Mouse (Mus musculus) embryonic facial prominence, embryonic 14.5 days (tissue): ENCODE results near the gene Adcy4. TPM values are rescaled to one million over a fixed set of nuclear protein-coding genes. Genes with fewer than 3 reads are reported as not detected.

Source experiments
- ATAC-seq: fragments of 200-750 bp; cut with Nextera tagmentation; 2 replicates; pipeline ENCODE4 v1.8.0; 2017; ENCODE audit warnings: low read depth, moderate number of reproducible peaks, moderate TSS enrichment
- DNase-seq: peaks from one replicate; pipeline ENCODE4 v3.0.0-alpha.2; 2015; ENCODE audit warnings: low spot score
- H3K27ac ChIP-seq: fragments of 300-500 bp; sonication (generic); replicated peaks from 2 replicates; pipeline ENCODE4 v1.5.1; 2014; ENCODE audit warnings: low read depth, mild to moderate bottlenecking, low read length, moderate library complexity
- H3K27me3 ChIP-seq: fragments of 300-500 bp; sonication (generic); replicated peaks from 2 replicates; pipeline ENCODE4 v1.6.1; 2014; ENCODE audit warnings: low read length; ENCODE audit not compliant: control insufficient read depth, insufficient read depth
- H3K36me3 ChIP-seq: fragments of 300-500 bp; sonication (generic); 2 replicates; pipeline ENCODE4 v1.6.1; 2014; ENCODE audit warnings: low read length, mixed read lengths; ENCODE audit not compliant: control insufficient read depth, insufficient read depth
- H3K4me1 ChIP-seq: fragments of 300-500 bp; sonication (generic); 2 replicates; pipeline ENCODE4 v1.6.1; 2014; ENCODE audit warnings: antibody characterized with exemption, low read length; ENCODE audit not compliant: control insufficient read depth, insufficient read depth
- H3K4me2 ChIP-seq: fragments of 300-500 bp; sonication (generic); 2 replicates; pipeline ENCODE4 v1.6.1; 2014; ENCODE audit warnings: low read depth, mild to moderate bottlenecking, low read length, moderate library complexity, mixed read lengths
- H3K4me3 ChIP-seq: fragments of 300-500 bp; sonication (generic); 2 replicates; pipeline ENCODE4 v1.5.1; 2014; ENCODE audit warnings: low read depth, mild to moderate bottlenecking, low read length
- H3K9ac ChIP-seq: fragments of 300-500 bp; sonication (generic); 2 replicates; pipeline ENCODE4 v1.6.1; 2014; ENCODE audit warnings: low read depth, mild to moderate bottlenecking, low read length, moderate library complexity, mixed read lengths
- H3K9me3 ChIP-seq: fragments of 300-500 bp; sonication (generic); 2 replicates; pipeline ENCODE4 v1.6.1; 2016; ENCODE audit warnings: low read length; ENCODE audit not compliant: control insufficient read depth
- WGBS: fragments of 180-500 bp; shearing (Covaris S2); extraction: QIAGEN DNeasy Blood & Tissue Kit; methylation state at CpG from one replicate; pipeline ENCODE4 v1.1.7; 2014; 5-methylcytosine and 5-hydroxymethylcytosine counted together
- polyA plus RNA-seq: library from polyadenylated mRNA; unstranded; fragments of >200 nt; fragmentation: Nextera tagmentation; extraction: Ambion mirVana; gene quantifications from 2 replicates; pipeline ENCODE4 v1.2.1, GENCODE M21; 2014

Adcy4 gene
- polyA plus RNA-seq, 1 experiment from 2014 or later: 13.4 TPM

DNA sequence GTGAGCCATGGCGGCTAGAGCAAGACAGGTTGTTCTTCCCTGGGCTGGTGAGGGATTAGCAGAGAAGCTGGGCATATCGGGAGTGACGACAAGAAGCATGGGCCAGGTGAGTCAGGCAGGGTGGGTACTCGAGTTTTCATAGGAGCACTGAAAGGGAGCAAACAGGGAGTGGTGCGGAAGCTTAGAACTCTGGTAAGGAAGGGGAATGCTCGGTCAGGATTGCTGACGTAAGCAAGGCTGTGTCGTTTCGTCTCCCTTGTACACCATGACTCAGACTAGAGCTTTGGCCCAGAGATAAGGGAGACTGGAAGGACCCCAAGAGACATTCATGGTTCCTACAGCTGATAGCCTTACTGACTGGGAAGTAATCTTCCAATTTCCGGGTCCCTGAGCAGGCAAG is 50.0 kb downstream of the Adcy4 start:
- no peak overlapping the region for H3K9ac ChIP-seq
- DNase-seq: no peak
- no peak for ATAC-seq
- H3K27me3 ChIP-seq: no peaks in the 10 kb centered on the region
- no peaks in the 10 kb centered on the region for H3K4me1 ChIP-seq
- H3K36me3 ChIP-seq: peaks cover 6% of the 10 kb centered on the region; the same call in 1 of the 2 replicates
- 78% methylated on average over 10 of the region's 10 CpGs for WGBS
- no peaks in the 10 kb centered on the region for H3K9me3 ChIP-seq
- H3K4me3 ChIP-seq: no peak overlapping the region
- H3K4me2 ChIP-seq: no peak overlapping the region
- H3K27ac ChIP-seq: no peak overlapping the region

DNA sequence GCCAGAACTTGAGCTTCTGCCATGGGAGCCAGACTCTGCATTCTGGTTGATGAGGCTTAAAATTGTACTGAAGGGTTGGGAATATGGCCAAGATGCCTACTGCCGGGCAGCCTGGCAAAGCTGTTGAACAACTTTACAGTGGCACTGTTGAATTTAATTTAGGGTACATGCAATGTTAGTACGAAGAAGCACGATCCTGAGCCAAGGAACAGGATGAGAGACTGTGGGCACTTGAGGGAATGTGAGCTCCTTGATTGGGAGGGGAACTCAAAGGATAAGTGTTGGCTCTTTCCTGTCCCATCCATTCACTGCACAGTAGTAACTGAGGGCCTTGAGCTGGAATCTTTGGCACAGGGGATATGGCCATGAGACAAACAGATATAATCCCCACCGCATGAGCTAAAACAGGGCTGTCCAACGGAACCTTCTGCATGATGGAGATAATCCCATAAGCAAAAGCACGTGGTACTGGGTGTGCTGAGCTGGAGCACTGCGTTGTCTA is 53.3 kb downstream of the Adcy4 start:
- Histone ChIP-seq H3K9ac (no peak overlapping the region), H3K27ac (no peak overlapping the region), H3K4me1 (no peaks in the 10 kb centered on the region), H3K4me2 (no peak overlapping the region), H3K27me3 (no peaks in the 10 kb centered on the region), H3K9me3 (no peaks in the 10 kb centered on the region), H3K4me3 (no peak overlapping the region), H3K36me3 (no peaks in the 10 kb centered on the region)
- ATAC-seq (no peak), DNase-seq (no peak)
- 83% methylated on average over 7 of the region's 7 CpGs for whole genome bisulfite sequencing

DNA sequence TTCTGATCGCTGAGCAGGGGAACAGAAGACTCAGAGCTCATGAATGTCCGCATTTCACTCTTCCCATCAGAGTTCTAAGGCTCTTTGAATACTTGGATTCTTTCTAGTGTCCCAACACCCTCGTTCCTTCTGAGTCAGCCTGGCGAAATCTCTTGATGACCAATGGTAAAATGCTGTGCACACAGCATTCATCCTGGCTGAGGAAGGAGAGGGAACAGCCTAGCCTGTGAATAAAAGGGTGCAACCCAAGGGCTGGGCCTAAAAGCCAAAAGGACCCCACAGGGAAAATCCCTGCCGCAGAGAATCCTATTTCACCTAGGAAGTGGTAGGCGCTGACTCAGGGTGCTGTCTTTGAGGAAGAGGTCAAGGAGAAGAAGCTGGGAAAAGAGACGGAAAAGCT is 53.8 kb downstream of the Adcy4 start:
- Histone ChIP-seq H3K36me3 (no peaks in the 10 kb centered on the region), H3K9me3 (no peaks in the 10 kb centered on the region), H3K4me3 (no peak overlapping the region), H3K27ac (no peak overlapping the region), H3K4me1 (no peaks in the 10 kb centered on the region), H3K9ac (no peak overlapping the region), H3K27me3 (no peaks in the 10 kb centered on the region), H3K4me2 (no peak overlapping the region)
- no peak for DNase-seq
- WGBS: 72% methylated on average over 7 of the region's 7 CpGs
- no peak for ATAC-seq

DNA sequence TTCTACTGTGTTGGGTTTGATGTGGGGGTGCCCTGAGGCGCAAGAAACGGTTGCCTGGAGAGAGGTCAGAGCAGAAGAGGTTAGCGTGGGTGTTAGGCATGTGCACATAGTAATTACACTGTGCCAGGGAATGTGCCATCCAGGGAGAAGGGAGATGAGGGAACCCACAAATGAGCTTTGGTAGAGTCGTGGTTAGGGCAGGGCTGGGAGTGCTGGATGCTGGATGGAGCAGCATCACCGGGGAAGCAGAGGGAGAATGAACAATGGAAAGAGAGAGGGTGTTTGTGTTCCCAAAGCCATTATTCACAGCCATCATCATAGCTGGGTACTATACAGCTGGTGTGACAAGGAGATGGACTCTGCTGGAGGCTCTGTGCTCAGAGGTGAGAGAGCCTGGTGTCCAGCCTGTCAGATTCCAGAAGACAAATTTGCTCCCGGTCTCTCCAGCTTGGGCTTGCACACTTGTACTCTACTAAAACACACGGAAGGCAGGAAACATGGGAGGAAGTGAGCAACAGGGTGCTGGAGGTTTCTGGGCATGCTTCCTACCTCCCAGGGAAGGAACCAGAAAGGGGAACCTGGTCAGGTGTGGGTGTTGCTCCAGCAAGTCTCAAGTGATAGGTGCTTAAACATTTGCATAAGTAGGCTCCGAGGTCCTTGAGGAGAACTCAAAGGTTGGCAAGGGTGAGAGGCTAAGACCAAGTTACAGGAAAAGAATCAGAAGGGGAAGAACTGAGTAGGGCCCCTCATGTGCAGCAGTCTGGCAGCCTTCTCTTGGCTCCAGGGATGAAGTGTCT is 55.8 kb downstream of the Adcy4 start:
- Histone ChIP-seq H3K27ac (no peak overlapping the region), H3K9me3 (no peaks in the 10 kb centered on the region), H3K36me3 (no peaks in the 10 kb centered on the region), H3K4me2 (no peak overlapping the region), H3K4me3 (no peak overlapping the region), H3K9ac (no peak overlapping the region), H3K4me1 (no peaks in the 10 kb centered on the region), H3K27me3 (no peaks in the 10 kb centered on the region)
- DNase-seq: no peak
- 61% methylated on average over 8 of the region's 8 CpGs for WGBS
- ATAC-seq: no peak

DNA sequence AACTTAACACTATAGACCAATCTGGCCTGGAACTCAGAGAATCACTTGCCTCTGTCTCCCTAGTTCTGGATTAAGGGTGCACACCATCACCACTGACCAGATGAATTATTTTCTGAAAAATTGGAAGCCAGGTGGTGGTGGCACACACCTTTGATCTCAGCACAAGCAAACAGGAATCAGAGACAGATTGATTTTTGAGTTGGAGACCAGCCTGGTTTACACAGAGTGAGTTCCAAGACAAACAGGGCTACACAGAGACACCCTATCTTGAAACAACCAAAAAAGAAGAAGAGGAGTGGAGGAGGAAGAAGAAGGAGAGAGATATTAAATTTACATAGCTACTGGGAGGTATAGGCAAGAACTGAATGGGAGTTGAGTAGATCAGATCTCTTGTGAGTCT is 57.6 kb downstream of the Adcy4 start:
- ATAC-seq (no peak), DNase-seq (no peak)
- Histone ChIP-seq H3K27me3 (no peaks in the 10 kb centered on the region), H3K4me1 (0 out of 2 replicates have a peak, but pooled peaks cover 1% of the 10 kb centered on the region), H3K4me2 (no peak overlapping the region), H3K27ac (no peak overlapping the region), H3K4me3 (no peak overlapping the region), H3K36me3 (no peaks in the 10 kb centered on the region), H3K9me3 (no peaks in the 10 kb centered on the region), H3K9ac (no peak overlapping the region)

DNA sequence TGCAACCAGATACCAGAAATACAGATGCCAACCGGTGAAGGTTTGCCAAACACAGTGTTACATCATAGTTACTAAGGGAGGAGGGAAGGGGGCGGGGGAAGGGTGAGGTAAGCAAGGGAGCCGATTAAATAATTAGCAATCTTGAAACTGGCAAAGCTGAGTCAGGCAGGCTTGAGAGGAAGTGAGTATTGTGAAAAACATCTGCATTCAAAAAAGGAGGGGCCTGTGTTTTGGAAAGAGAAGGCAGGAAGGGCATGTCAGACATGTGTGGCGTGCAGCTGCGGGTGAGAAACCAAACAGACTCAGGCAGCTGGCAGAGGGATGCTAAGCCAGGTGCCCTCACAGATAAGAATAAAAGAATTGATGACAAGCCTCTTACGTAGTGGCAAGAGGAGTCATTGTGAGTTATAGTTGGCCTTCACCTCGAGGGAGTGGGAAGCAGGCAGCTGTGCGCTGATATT is 59.5 kb downstream of the Adcy4 start:
- Histone ChIP-seq H3K9me3 (no peaks in the 10 kb centered on the region), H3K4me3 (no peak overlapping the region), H3K4me1 (0 out of 2 replicates have a peak, but pooled peaks cover 3% of the 10 kb centered on the region), H3K27ac (no peak overlapping the region), H3K9ac (no peak overlapping the region), H3K27me3 (no peaks in the 10 kb centered on the region), H3K36me3 (0 out of 2 replicates have a peak, but pooled peaks cover 6% of the 10 kb centered on the region), H3K4me2 (no peak overlapping the region)
- WGBS: 52% methylated on average over 8 of the region's 8 CpGs
- no peak for ATAC-seq
- no peak for DNase-seq

DNA sequence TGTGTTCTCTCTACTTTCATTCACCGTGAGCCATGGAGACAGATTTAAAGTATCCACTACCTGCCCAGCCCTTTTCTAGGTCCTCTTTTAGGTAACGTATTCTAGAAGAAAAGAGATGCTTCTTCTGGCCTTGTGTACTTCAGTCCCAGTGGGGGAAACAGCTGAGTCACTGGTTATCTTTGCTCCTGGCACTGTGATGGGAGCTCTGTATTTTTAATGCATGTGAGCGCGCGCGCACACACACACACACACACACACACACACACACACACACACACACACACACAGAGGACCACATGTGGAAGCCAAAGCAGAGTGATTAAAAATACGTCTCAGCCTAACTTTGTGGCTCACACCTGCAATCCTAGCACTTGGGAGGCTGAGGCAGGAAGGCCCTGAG is 60.5 kb downstream of the Adcy4 start:
- 0 out of 2 replicates have a peak, but pooled peaks cover 3% of the 10 kb centered on the region for H3K4me1 ChIP-seq
- H3K9ac ChIP-seq: no peak overlapping the region
- H3K9me3 ChIP-seq: no peaks in the 10 kb centered on the region
- ATAC-seq (no peak), DNase-seq (no peak)
- peaks cover 15% of the 10 kb centered on the region; the same call in 1 of the 2 replicates for H3K36me3 ChIP-seq
- no peak overlapping the region for H3K27ac ChIP-seq
- WGBS: 93% methylated on average over 7 of the region's 7 CpGs
- H3K4me2 ChIP-seq: no peak overlapping the region
- H3K27me3 ChIP-seq: no peaks in the 10 kb centered on the region
- no peak overlapping the region for H3K4me3 ChIP-seq

DNA sequence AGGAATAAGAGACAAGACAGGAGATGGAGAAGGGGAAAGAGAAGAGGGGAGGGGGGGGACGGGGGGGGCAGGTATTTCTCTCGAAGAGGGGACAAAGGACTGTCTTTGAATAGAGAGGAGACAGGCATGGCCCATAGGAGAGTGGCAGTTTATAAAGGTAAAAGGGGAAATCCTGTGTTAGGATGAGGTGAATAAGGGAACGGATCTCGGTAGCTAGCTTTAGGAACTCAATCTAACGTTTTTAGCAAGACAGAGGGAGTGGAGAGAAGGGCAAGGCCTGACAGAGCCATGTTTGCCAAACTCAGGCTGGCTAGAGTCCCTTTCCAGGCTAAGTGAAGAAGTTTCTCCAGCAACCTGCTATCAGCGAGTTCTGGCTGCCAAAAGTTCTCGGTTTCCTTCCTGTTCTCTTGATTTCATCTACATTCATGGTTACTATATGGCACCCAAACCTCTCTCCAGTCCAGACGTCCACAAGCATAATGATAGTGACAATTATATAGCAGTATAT is 61.4 kb downstream of the Adcy4 start:
- ATAC-seq: no peak
- peak overlapping the region; percentile 79; the same call in 1 of the 2 replicates for H3K27ac ChIP-seq
- 48% methylated on average over 8 of the region's 8 CpGs for WGBS

More for the DNA sequence above, 61.4 kb downstream of the Adcy4 start:
- Histone ChIP-seq H3K36me3 (peaks cover 20% of the 10 kb centered on the region; the same call in 1 of the 2 replicates), H3K4me1 (0 out of 2 replicates have a peak, but pooled peaks cover 3% of the 10 kb centered on the region), H3K4me2 (peak overlapping the region; percentile 62), H3K9me3 (no peaks in the 10 kb centered on the region), H3K9ac (peak overlapping the region; percentile 80), H3K27me3 (no peaks in the 10 kb centered on the region), H3K4me3 (peak overlapping the region; percentile 84)
- no peak for DNase-seq
